Mouse (Mus musculus) C2C12 (cell line): ENCODE data around the gene 1110008L16Rik. TPM values are rescaled to one million over a fixed set of nuclear protein-coding genes. Genes with fewer than 3 reads are reported as not detected.

ENCODE experiments used
- H3K27me3 ChIP-seq: one replicate; pipeline ENCODE4 v1.6.1; 2011; ENCODE audit not compliant: control insufficient read depth, insufficient read depth, insufficient read length
- H3K36me3 ChIP-seq: one replicate; pipeline ENCODE4 v1.6.1; 2011; ENCODE audit not compliant: control insufficient read depth, insufficient read depth
- H3K4me3 ChIP-seq: one replicate; pipeline ENCODE4 v1.5.1; 2011; ENCODE audit warnings: mild to moderate bottlenecking, control low read depth; ENCODE audit not compliant: poor library complexity, insufficient read depth, severe bottlenecking
- H3K79me2 ChIP-seq: one replicate; pipeline ENCODE4 v1.6.1; 2011; ENCODE audit not compliant: control insufficient read depth, insufficient read depth
- H3K79me3 ChIP-seq: one replicate; pipeline ENCODE4 v1.6.1; 2011; ENCODE audit warnings: low read depth, control low read depth
- H3ac ChIP-seq: one replicate; pipeline ENCODE3; 2011; ENCODE audit warnings: low read depth; ENCODE audit not compliant: control insufficient read depth, insufficient read length
- CEBPB ChIP-seq: IDR thresholded peaks from one replicate; pipeline ENCODE4 v1.6.1; 2011; ENCODE audit warnings: low read depth, mild to moderate bottlenecking, control low read depth, moderate library complexity
- CTCF ChIP-seq: IDR thresholded peaks from one replicate; pipeline ENCODE4 v1.5.1; 2011; ENCODE audit not compliant: control insufficient read depth, insufficient read depth, insufficient read length
- FOSL1 ChIP-seq: IDR thresholded peaks from one replicate; pipeline ENCODE4 v1.8.0; 2011; ENCODE audit warnings: mild to moderate bottlenecking, low read length; ENCODE audit not compliant: poor library complexity, insufficient read depth, severe bottlenecking
- MAX ChIP-seq: IDR thresholded peaks from one replicate; pipeline ENCODE4 v1.6.1; 2011; ENCODE audit warnings: mild to moderate bottlenecking, control low read depth
- MYOD1 ChIP-seq: IDR thresholded peaks from one replicate; pipeline ENCODE4 v1.6.1; 2011; ENCODE audit warnings: low read depth; ENCODE audit not compliant: control insufficient read depth, insufficient read length
- MYOG ChIP-seq: IDR thresholded peaks from one replicate; pipeline ENCODE4 v1.6.1; 2011; ENCODE audit not compliant: control insufficient read depth, insufficient read length; ENCODE audit errors: extremely low read depth
- USF1 ChIP-seq: IDR thresholded peaks from one replicate; pipeline ENCODE4 v1.6.1; 2011; ENCODE audit warnings: low read depth, mild to moderate bottlenecking, control low read depth, moderate library complexity
- polyA plus RNA-seq: library from polyadenylated mRNA; unstranded; fragments of >200 nt; fragmentation: generic; extraction: Trizol; gene quantifications from one replicate; pipeline ENCODE4 v1.2.1, GENCODE M21; 2012; ENCODE audit warnings: missing spikeins

1110008L16Rik gene
- polyA plus RNA-seq, 1 experiment = 7.6 TPM

DNA sequence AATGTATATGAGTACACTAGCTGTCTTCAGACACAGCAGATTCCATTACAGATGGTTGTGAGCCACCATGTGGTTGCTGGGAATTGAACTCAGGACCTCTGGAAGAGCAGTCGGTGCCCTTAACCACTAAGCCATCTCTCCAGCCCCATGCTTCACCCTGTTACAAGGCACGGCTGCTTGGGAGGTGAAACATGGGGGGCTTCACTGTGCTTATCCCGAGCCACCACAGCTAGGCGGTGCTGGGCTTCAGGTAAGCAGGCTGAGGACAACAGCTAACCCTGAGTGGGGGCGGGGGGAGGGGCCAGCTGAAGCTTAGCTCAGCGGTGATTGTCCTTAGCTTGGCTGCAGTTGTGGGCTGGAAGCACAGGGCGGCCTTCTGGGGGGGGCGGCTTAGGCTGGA, 10.1 kb downstream of the 1110008L16Rik start:
- Histone ChIP-seq H3ac (no peak overlapping the region), H3K79me3 (peaks cover 4% of the 10 kb centered on the region), H3K79me2 (no peaks in the 10 kb centered on the region), H3K36me3 (peaks cover 20% of the 10 kb centered on the region), H3K4me3 (no peak overlapping the region), H3K27me3 (no peaks in the 10 kb centered on the region)
- TF ChIP-seq MYOD1 (no peak), CTCF (no peak), MAX (no peak), FOSL1 (no peak), USF1 (no peak), CEBPB (no peak), MYOG (no peak)

- Histone ChIP-seq H3K27me3 (no peaks in the 10 kb centered on the region), H3K79me2 (no peaks in the 10 kb centered on the region), H3ac (no peak overlapping the region), H3K4me3 (no peak overlapping the region), H3K79me3 (no peaks in the 10 kb centered on the region), H3K36me3 (peaks cover 13% of the 10 kb centered on the region)
- TF ChIP-seq CTCF (no peak), MAX (no peak)
Measured at GRCm38 (mm10) chr12:55311841-55312240, 12.5 kb downstream of the 1110008L16Rik start.

DNA sequence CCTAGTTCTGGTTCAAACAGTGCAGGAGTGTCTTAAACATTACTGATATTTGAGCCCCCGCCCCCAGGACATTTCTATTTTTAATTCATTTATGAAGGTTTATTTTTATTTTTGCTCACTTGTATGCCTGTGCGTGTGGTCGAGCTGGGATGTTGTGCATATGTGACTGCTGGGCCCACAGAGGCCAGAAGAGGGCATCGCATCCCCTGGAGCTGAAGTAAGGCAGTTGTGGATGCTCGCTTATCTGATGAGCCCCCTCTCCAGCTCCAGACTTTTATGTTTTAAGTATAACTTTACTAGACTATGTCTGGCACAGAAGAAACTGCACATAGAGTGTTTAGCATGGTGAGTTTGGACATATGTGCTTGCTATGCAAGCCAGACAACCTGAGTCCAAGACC, 14.5 kb downstream of the 1110008L16Rik start:
- Histone ChIP-seq H3K36me3 (peaks cover 9% of the 10 kb centered on the region), H3K27me3 (no peaks in the 10 kb centered on the region), H3K4me3 (no peak overlapping the region), H3K79me3 (no peaks in the 10 kb centered on the region), H3K79me2 (no peaks in the 10 kb centered on the region), H3ac (no peak overlapping the region)
- TF ChIP-seq FOSL1 (no peak), CEBPB (no peak), CTCF (no peak), MYOD1 (no peak), USF1 (no peak), MAX (no peak), MYOG (no peak)

DNA sequence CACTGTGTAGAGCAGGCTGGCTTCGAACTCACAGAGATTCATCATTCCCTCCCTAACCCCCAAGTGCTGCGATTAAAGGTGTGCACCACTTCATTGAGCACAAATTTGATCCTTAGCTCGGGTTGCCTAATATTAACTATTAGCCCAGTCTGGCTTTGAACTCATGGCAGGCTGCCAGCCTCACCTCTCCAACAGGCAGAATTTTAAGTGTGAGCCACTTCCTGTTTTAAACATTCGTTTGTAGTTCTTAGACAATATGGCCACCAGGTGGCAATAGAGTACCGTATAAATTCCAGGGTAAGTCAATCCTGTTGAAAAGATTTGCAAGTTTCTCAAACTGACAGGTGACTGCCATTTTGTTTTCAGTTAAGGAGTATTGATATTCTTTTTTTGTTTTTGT, 15.8 kb downstream of the 1110008L16Rik start:
- Histone ChIP-seq H3K27me3 (no peaks in the 10 kb centered on the region), H3K4me3 (no peak overlapping the region), H3K79me2 (no peaks in the 10 kb centered on the region), H3K79me3 (no peaks in the 10 kb centered on the region), H3ac (no peak overlapping the region), H3K36me3 (peaks cover 9% of the 10 kb centered on the region)
- TF ChIP-seq CTCF (no peak), USF1 (no peak), FOSL1 (no peak), MYOG (no peak), MAX (no peak), CEBPB (no peak)

- Histone ChIP-seq H3K4me3 (no peak overlapping the region), H3ac (no peak overlapping the region), H3K36me3 (peaks cover 9% of the 10 kb centered on the region), H3K27me3 (no peaks in the 10 kb centered on the region), H3K79me3 (no peaks in the 10 kb centered on the region), H3K79me2 (no peaks in the 10 kb centered on the region)
- TF ChIP-seq MYOG = no peak
- TF ChIP-seq MYOD1 = no peak
- TF ChIP-seq MAX = no peak
- TF ChIP-seq CTCF = no peak
- no peak for TF ChIP-seq FOSL1
- no peak for TF ChIP-seq USF1
- TF ChIP-seq CEBPB = no peak
Measured at GRCm38 (mm10) chr12:55321642-55322291, 22.4 kb downstream of the 1110008L16Rik start.

GRCm38 (mm10) chr12:55325702-55326101, 26.3 kb downstream of the 1110008L16Rik start:
- no peak overlapping the region for H3ac ChIP-seq
- H3K4me3 ChIP-seq = no peak overlapping the region
- no peaks in the 10 kb centered on the region for H3K27me3 ChIP-seq
- TF ChIP-seq MYOG (no peak), USF1 (no peak), CTCF (no peak), MAX (no peak), MYOD1 (no peak), FOSL1 (no peak), CEBPB (no peak)
- no peaks in the 10 kb centered on the region for H3K79me3 ChIP-seq
- no peaks in the 10 kb centered on the region for H3K79me2 ChIP-seq
- peaks cover 4% of the 10 kb centered on the region for H3K36me3 ChIP-seq
